Mouse (Mus musculus): Measurements from ENCODE around the gene Ttll11. TPM values are rescaled to one million over a fixed set of nuclear protein-coding genes. Genes with fewer than 3 reads are reported as not detected.

Gene Ttll11
- polyA plus RNA-seq, 1 experiment from 2014 or later, result 1.5 TPM

DNA sequence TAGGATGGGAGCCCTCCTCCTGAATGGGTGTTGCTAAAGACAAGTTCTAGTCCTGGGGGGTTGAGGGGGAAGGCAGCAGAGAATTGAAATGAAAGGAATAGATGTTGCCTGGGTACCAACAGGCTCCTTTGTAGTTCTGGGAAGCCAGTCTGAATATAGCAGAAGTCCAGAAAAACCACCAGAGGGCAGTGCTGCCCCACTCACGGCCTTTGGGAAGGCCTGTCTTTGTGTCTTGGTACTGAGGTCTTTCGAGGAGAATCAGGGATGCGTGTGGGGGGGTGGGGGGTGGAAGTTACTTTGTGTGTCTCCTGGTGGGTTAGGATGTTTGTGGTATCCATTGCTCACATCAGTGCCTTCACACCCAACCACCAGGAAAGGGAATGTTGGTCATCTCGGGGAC is 29.7 kb upstream of the Ttll11 start:
- DNase-seq (ENCODE audit: low spot score) (peak; percentile 89), ATAC-seq (replicated peaks; ENCODE audit: low FRiP score, low read depth) (no peak; the same call in 1 of the 2 replicates)
- Histone ChIP-seq H3K27me3 (ENCODE audit: insufficient read depth, low read length) (no peaks in the 10 kb centered on the region), H3K4me1 (replicated peaks; ENCODE audit: insufficient read depth, low read length) (no peaks in the 10 kb centered on the region; the same call in 1 of the 2 replicates), H3K36me3 (ENCODE audit: insufficient read depth, low read length) (no peaks in the 10 kb centered on the region), H3K4me3 (replicated peaks; ENCODE audit: low read depth, low read length) (no peak overlapping the region), H3K4me2 (ENCODE audit: low read length) (no peak overlapping the region), H3K9me3 (replicated peaks; ENCODE audit: low read length) (no peaks in the 10 kb centered on the region), H3K9ac (ENCODE audit: low read depth, low read length) (no peak overlapping the region), H3K27ac (no peak overlapping the region)
- 19% methylated on average over 4 of the region's 4 CpGs for WGBS
- TF ChIP-seq CTCF (IDR thresholded peaks at IDR 0.05; ENCODE audit: low read depth), result peak; percentile 93

DNA sequence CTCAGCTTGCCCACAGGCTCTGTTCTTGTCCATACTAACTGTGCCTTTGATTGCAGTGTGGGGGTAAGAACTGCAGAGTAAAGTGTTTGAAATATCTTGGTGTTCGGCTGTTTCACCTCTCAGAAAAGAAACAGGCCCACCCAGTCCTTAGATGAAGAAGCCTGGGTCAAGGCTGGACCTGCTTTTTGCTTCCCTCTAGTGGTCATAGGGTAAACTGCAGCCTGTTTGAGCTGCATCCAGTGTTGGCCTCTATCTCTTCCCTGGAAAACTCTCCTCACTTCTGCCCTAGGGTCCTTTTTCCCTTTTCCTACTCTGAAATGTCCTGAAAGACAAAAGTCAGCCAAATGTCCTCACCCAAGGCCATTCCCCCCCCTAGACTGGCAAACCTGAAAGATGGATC is 28.4 kb upstream of the Ttll11 start:
- H3K27me3 ChIP-seq (ENCODE audit: insufficient read depth, low read length), result no peaks in the 10 kb centered on the region
- ATAC-seq (replicated peaks; ENCODE audit: low FRiP score, low read depth) (no peak), DNase-seq (ENCODE audit: low spot score) (peak; percentile 73)
- no peak overlapping the region for H3K27ac ChIP-seq
- no peaks in the 10 kb centered on the region for H3K36me3 ChIP-seq (ENCODE audit: insufficient read depth, low read length)
- TF ChIP-seq CTCF (IDR thresholded peaks at IDR 0.05; ENCODE audit: low read depth), result peak; percentile 90
- H3K4me1 ChIP-seq (replicated peaks; ENCODE audit: insufficient read depth, low read length), result no peaks in the 10 kb centered on the region; the same call in 1 of the 2 replicates
- no peaks in the 10 kb centered on the region for H3K9me3 ChIP-seq (replicated peaks; ENCODE audit: low read length)
- no peak overlapping the region for H3K4me2 ChIP-seq (ENCODE audit: low read length)
- no peak overlapping the region for H3K9ac ChIP-seq (ENCODE audit: low read depth, low read length)
- H3K4me3 ChIP-seq (replicated peaks; ENCODE audit: low read depth, low read length), result no peak overlapping the region
- 26% methylated on average over 1 of the region's 1 CpGs for WGBS

DNA sequence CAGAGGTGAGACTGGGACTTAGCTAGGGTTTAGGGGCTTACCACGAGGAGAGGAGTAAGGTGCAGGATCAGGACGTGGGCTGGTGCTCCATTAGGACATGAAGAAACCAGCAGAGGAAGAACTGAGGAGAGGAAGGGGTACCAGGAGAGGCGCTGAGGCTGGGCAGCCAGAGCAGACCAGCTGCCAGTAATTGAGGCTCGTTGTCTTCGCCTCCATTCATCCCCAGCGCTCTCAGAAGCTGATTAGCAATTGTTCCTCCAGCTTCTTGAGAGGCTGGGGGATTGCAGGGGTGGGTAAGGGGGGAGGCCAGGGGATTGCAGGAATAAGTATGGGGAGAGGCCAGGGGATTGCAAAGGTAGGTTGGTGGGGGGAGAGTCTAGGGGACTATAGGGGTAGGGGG is 22.5 kb upstream of the Ttll11 start:
- Histone ChIP-seq H3K9me3 (replicated peaks; ENCODE audit: low read length) (no peaks in the 10 kb centered on the region), H3K4me2 (ENCODE audit: low read length) (no peak overlapping the region), H3K27me3 (ENCODE audit: insufficient read depth, low read length) (no peaks in the 10 kb centered on the region), H3K27ac (no peak overlapping the region), H3K9ac (ENCODE audit: low read depth, low read length) (no peak overlapping the region), H3K4me1 (replicated peaks; ENCODE audit: insufficient read depth, low read length) (no peaks in the 10 kb centered on the region), H3K4me3 (replicated peaks; ENCODE audit: low read depth, low read length) (no peak overlapping the region), H3K36me3 (ENCODE audit: insufficient read depth, low read length) (no peaks in the 10 kb centered on the region)
- TF ChIP-seq CTCF (IDR thresholded peaks at IDR 0.05; ENCODE audit: low read depth), result no peak
- WGBS, result 48% methylated on average over 6 of the region's 6 CpGs
- no peak for ATAC-seq (replicated peaks; ENCODE audit: low FRiP score, low read depth)
- DNase-seq (ENCODE audit: low spot score), result no peak

DNA sequence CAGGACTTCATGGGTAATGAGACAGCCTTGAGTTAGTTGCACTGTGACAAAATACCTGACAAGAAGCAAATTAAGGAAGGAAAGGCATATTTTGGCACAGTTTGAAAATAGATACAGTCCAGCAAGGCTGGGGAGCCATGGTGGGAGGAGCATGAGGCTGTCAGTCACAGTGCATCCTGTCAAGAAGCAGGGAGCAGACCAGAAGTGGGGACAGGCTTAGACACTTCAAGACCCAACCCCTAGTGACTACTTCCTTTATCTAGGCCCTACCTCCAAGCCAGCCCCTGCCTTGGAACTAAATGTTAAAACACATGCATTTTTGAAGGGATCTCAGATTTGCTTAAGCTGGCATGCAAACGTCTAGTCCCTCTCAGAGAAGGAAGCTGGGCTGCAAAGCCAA is 20.7 kb upstream of the Ttll11 start:
- H3K4me2 ChIP-seq (ENCODE audit: low read length), result no peak overlapping the region
- no peaks in the 10 kb centered on the region for H3K9me3 ChIP-seq (replicated peaks; ENCODE audit: low read length)
- DNase-seq (ENCODE audit: low spot score) (no peak), ATAC-seq (replicated peaks; ENCODE audit: low FRiP score, low read depth) (no peak)
- H3K9ac ChIP-seq (ENCODE audit: low read depth, low read length), result no peak overlapping the region
- H3K36me3 ChIP-seq (ENCODE audit: insufficient read depth, low read length), result no peaks in the 10 kb centered on the region
- H3K27ac ChIP-seq, result no peak overlapping the region
- H3K4me1 ChIP-seq (replicated peaks; ENCODE audit: insufficient read depth, low read length), result no peaks in the 10 kb centered on the region
- 43% methylated on average over 1 of the region's 1 CpGs for WGBS
- no peaks in the 10 kb centered on the region for H3K27me3 ChIP-seq (ENCODE audit: insufficient read depth, low read length)
- no peak for TF ChIP-seq CTCF (IDR thresholded peaks at IDR 0.05; ENCODE audit: low read depth)
- no peak overlapping the region for H3K4me3 ChIP-seq (replicated peaks; ENCODE audit: low read depth, low read length)

DNA sequence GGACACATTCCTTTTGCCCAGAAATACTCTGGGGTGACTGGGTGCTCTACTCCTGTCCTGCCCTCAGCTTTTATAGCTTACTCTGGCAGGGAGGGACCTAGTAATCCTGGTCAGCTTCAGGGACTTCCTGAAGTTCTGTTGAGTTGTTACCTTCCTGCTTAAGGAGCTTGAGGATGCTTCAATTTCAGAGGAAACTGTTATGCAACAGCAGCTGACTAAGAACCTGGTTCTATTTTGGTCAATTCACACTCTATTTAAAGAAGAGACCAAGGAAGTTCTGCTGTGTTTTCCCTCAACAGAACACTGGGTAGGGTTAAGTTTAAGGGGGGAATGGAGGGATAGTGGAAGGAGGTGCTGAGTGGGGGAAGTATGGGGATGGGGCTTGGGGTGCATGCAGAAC is 19.5 kb upstream of the Ttll11 start:
- Histone ChIP-seq H3K9ac (ENCODE audit: low read depth, low read length) (no peak overlapping the region), H3K4me1 (replicated peaks; ENCODE audit: insufficient read depth, low read length) (no peaks in the 10 kb centered on the region), H3K27ac (no peak overlapping the region), H3K36me3 (ENCODE audit: insufficient read depth, low read length) (no peaks in the 10 kb centered on the region), H3K27me3 (ENCODE audit: insufficient read depth, low read length) (no peaks in the 10 kb centered on the region), H3K4me3 (replicated peaks; ENCODE audit: low read depth, low read length) (no peak overlapping the region), H3K9me3 (replicated peaks; ENCODE audit: low read length) (no peaks in the 10 kb centered on the region), H3K4me2 (ENCODE audit: low read length) (no peak overlapping the region)
- ATAC-seq (replicated peaks; ENCODE audit: low FRiP score, low read depth) (no peak), DNase-seq (ENCODE audit: low spot score) (no peak)
- TF ChIP-seq CTCF (IDR thresholded peaks at IDR 0.05; ENCODE audit: low read depth), result no peak

- H3K4me1 ChIP-seq (replicated peaks; ENCODE audit: insufficient read depth, low read length), result no peaks in the 10 kb centered on the region
- H3K27me3 ChIP-seq (ENCODE audit: insufficient read depth, low read length), result no peaks in the 10 kb centered on the region
- 78% methylated on average over 5 of the region's 5 CpGs for WGBS
- no peaks in the 10 kb centered on the region for H3K9me3 ChIP-seq (replicated peaks; ENCODE audit: low read length)
- no peak for DNase-seq (ENCODE audit: low spot score)
- H3K36me3 ChIP-seq (ENCODE audit: insufficient read depth, low read length), result no peaks in the 10 kb centered on the region
- no peak overlapping the region for H3K9ac ChIP-seq (ENCODE audit: low read depth, low read length)
- H3K4me2 ChIP-seq (ENCODE audit: low read length), result no peak overlapping the region
- no peak for TF ChIP-seq CTCF (IDR thresholded peaks at IDR 0.05; ENCODE audit: low read depth)
- no peak for ATAC-seq (replicated peaks; ENCODE audit: low FRiP score, low read depth)
- H3K27ac ChIP-seq, result no peak overlapping the region
- no peak overlapping the region for H3K4me3 ChIP-seq (replicated peaks; ENCODE audit: low read depth, low read length)
Measured at GRCm38 (mm10) chr2:35998416-35998815, 18.7 kb upstream of the Ttll11 start.

DNA sequence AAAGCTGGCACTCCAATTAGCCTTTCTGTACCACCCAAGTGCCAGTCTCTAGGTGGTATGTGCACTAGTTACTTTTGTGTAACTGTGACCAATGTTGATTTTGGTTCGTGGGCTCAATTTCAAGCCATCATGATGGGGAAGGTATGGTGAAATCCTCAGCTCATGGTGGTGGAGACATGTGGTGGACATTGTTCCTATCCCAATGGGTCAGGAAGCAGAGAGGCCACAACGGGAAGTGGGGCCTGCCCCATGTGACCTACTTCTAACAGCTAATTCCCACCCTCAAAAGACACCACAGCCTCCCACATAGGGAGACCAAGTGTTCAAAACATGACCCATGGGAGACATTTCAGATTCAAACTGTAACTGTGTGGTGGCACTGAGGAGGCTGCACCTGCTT is 17.0 kb upstream of the Ttll11 start:
- Histone ChIP-seq H3K9me3 (replicated peaks; ENCODE audit: low read length) (no peaks in the 10 kb centered on the region), H3K9ac (ENCODE audit: low read depth, low read length) (no peak overlapping the region), H3K4me2 (ENCODE audit: low read length) (no peak overlapping the region), H3K4me1 (replicated peaks; ENCODE audit: insufficient read depth, low read length) (no peaks in the 10 kb centered on the region), H3K36me3 (ENCODE audit: insufficient read depth, low read length) (no peaks in the 10 kb centered on the region), H3K27ac (no peak overlapping the region), H3K27me3 (ENCODE audit: insufficient read depth, low read length) (no peaks in the 10 kb centered on the region), H3K4me3 (replicated peaks; ENCODE audit: low read depth, low read length) (no peak overlapping the region)
- DNase-seq (ENCODE audit: low spot score) (no peak), ATAC-seq (replicated peaks; ENCODE audit: low FRiP score, low read depth) (no peak)
- no peak for TF ChIP-seq CTCF (IDR thresholded peaks at IDR 0.05; ENCODE audit: low read depth)
- 68% methylated on average over 2 of the region's 2 CpGs for WGBS
